Mouse (Mus musculus) embryonic facial prominence, embryonic 15.5 days (tissue): Measurements from ENCODE around the gene Arhgap29. TPM values are rescaled to one million over a fixed set of nuclear protein-coding genes. Genes with fewer than 3 reads are reported as not detected.
A peak's percentile ranks its signal among the peaks of the same experiment; 100 is the strongest.

Experiments used
- ATAC-seq: fragments of 200-750 bp; cut with Nextera tagmentation; 2 replicates; pipeline ENCODE4 v1.8.0; 2017; ENCODE audit warnings: low read depth, moderate TSS enrichment; ENCODE audit not compliant: insufficient number of reproducible peaks, low FRiP score, low TSS enrichment
- H3K27ac ChIP-seq: fragments of 300-500 bp; sonication (generic); replicated peaks from 2 replicates; pipeline ENCODE4 v1.5.1; 2015; ENCODE audit warnings: mild to moderate bottlenecking, inconsistent platforms
- H3K27me3 ChIP-seq: fragments of 300-500 bp; sonication (generic); 2 replicates; pipeline ENCODE4 v1.6.1; 2015; ENCODE audit warnings: inconsistent platforms
- H3K36me3 ChIP-seq: fragments of 300-500 bp; sonication (generic); 2 replicates; pipeline ENCODE4 v1.6.1; 2015; ENCODE audit warnings: mild to moderate bottlenecking, inconsistent platforms
- H3K4me1 ChIP-seq: fragments of 300-500 bp; sonication (generic); 2 replicates; pipeline ENCODE4 v1.6.1; 2015; ENCODE audit warnings: inconsistent platforms
- H3K4me2 ChIP-seq: fragments of 300-500 bp; sonication (generic); replicated peaks from 2 replicates; pipeline ENCODE4 v1.6.1; 2015; ENCODE audit warnings: mild to moderate bottlenecking, inconsistent platforms
- H3K4me3 ChIP-seq: fragments of 300-500 bp; sonication (generic); replicated peaks from 2 replicates; pipeline ENCODE4 v1.5.1; 2015; ENCODE audit warnings: mild to moderate bottlenecking, inconsistent platforms
- H3K9ac ChIP-seq: fragments of 300-500 bp; sonication (generic); 2 replicates; pipeline ENCODE4 v1.6.1; 2015; ENCODE audit warnings: inconsistent platforms
- H3K9me3 ChIP-seq: fragments of 300-500 bp; sonication (generic); replicated peaks from 2 replicates; pipeline ENCODE4 v1.6.1; 2016; ENCODE audit warnings: inconsistent platforms
- WGBS: fragments of 180-500 bp; shearing (Covaris S2); methylation state at CpG from one replicate; pipeline ENCODE4 v1.1.7; 2015; 5-methylcytosine and 5-hydroxymethylcytosine counted together
- polyA plus RNA-seq: library from polyadenylated mRNA; unstranded; fragments of >200 nt; fragmentation: Nextera tagmentation; extraction: Ambion mirVana; gene quantifications from 2 replicates; pipeline ENCODE4 v1.2.1, GENCODE M21; 2015

Arhgap29 gene
- polyA plus RNA-seq, 1 experiment from 2014 or later, result 47.8 TPM

DNA sequence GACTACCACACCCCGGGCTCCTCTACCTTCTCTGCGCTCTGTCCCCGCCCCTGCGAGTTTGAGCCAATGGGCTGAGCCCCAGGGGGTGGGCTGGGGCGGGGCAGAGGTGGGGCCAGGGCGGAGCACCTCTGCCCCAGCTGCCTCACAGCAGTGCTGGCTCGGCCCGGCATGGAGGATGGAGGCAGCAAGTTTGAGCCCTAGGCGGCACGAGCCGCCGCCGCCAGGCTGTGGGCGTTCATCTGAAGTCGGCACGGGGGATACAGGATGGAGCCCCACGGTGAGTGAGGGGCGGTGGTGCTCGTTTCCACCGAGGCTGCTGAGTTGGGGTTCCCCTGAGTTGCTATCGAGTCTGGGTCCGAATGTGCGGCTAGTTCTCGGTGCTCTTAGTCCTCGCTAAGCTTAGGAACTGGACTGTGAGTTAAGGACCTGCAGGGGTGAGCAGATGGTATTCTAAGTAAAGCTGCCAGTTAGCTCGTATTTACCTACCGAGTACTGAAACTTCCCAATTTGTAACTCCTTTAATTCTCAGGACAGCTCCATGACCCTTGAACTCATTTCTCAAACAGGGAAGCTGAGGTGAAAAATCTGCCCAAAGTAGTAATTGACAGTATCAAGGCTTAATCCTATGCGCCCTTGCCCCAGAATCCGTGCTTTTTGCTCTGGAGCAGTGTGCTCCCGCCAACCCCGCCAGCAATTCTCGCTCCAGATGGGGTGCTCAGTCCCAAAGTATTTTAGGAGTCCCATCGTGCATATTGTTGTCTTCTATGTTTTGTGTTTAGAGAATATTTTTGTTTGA lies 15.5 kb downstream of the Arhgap29 start:
- ATAC-seq, result peak; percentile 100
- Histone ChIP-seq H3K4me1 (peaks cover 6% of the 10 kb centered on the region), H3K4me3 (peak overlapping the region; percentile 65), H3K27ac (peak overlapping the region; percentile 48), H3K4me2 (peak overlapping the region; percentile 77), H3K9me3 (no peaks in the 10 kb centered on the region), H3K27me3 (no peaks in the 10 kb centered on the region), H3K36me3 (no peaks in the 10 kb centered on the region), H3K9ac (peak overlapping the region; percentile 44)
- WGBS, result under 1% methylated on average over 33 of the region's 33 CpGs

DNA sequence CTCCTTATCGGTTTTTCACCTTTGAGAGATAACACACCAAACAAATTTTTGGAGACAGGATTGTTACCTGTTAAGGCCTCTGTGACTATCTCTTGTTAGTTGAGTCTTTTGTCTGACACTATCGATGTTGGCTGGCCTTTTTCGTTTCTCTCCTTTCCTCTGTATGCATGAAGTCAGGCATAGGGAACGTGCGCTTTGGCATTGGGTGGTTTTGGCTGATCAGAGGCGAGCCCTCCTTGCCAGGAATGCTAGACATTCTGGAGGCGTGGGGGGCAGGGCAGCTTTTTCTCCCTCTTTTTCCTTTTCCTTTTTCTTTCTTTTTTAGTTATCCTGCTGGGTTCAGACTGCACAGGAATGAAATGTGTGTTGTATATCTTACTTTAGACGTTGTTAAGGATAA lies 16.3 kb downstream of the Arhgap29 start:
- H3K9me3 ChIP-seq, result no peaks in the 10 kb centered on the region
- peak overlapping the region; percentile 77 for H3K4me2 ChIP-seq
- H3K27ac ChIP-seq, result 0 out of 2 replicates have a peak overlapping the region, but pooled peaks have one; percentile 48
- H3K9ac ChIP-seq, result peak overlapping the region; percentile 44
- WGBS, result 5% methylated on average over 8 of the region's 8 CpGs
- H3K4me3 ChIP-seq, result peak overlapping the region; percentile 65
- no peaks in the 10 kb centered on the region for H3K36me3 ChIP-seq
- H3K4me1 ChIP-seq, result peaks cover 7% of the 10 kb centered on the region
- no peaks in the 10 kb centered on the region for H3K27me3 ChIP-seq
- ATAC-seq, result no peak

DNA sequence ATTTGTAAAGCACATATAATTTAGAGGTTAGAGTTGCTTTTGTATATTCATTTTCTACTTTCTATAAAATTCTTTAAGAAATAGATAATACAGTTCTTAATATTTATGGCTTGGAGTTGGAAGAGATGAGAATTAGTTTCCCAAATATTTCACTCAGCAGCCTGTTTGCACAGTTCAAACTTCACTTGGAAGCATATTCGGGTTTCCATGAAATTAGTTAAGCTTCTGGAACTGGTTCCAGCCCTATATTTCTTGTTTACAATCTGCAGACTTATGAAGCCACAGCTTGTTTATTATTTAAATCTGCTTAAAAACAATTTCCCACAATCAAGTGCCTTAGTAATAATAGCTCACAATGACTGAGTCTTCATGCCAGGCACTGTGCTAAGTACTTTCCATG lies 17.1 kb downstream of the Arhgap29 start:
- Histone ChIP-seq H3K9ac (no peak overlapping the region), H3K4me3 (peak overlapping the region; percentile 65), H3K36me3 (no peaks in the 10 kb centered on the region), H3K9me3 (no peaks in the 10 kb centered on the region), H3K4me2 (peak overlapping the region; percentile 77), H3K27me3 (no peaks in the 10 kb centered on the region), H3K27ac (no peak overlapping the region), H3K4me1 (peaks cover 10% of the 10 kb centered on the region)
- 32% methylated on average over 1 of the region's 1 CpGs for WGBS
- no peak for ATAC-seq

DNA sequence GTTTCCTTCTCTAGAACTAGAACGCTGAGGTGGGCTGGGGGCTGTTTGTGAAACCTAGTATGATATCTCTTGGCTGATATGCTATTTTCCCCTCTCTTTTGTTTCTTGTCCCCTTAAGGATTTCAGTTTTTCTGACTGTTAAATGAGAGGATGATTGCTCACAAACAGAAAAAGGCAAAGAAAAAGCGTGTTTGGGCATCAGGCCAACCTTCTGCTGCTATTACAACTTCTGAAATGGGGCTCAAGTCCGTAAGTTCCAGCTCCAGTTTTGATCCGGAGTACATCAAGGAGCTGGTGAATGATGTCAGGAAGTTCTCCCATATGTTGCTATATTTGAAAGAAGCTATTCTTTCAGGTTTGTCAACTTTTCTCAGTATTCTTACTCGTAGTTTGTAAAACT lies 21.4 kb downstream of the Arhgap29 start:
- ATAC-seq, result no peak
- Histone ChIP-seq H3K9me3 (no peaks in the 10 kb centered on the region), H3K27ac (no peak overlapping the region), H3K9ac (no peak overlapping the region), H3K4me1 (peaks cover 4% of the 10 kb centered on the region; the same call in 1 of the 2 replicates), H3K27me3 (no peaks in the 10 kb centered on the region), H3K4me2 (no peak overlapping the region), H3K4me3 (no peak overlapping the region), H3K36me3 (no peaks in the 10 kb centered on the region)
- 41% methylated on average over 5 of the region's 5 CpGs for WGBS

DNA sequence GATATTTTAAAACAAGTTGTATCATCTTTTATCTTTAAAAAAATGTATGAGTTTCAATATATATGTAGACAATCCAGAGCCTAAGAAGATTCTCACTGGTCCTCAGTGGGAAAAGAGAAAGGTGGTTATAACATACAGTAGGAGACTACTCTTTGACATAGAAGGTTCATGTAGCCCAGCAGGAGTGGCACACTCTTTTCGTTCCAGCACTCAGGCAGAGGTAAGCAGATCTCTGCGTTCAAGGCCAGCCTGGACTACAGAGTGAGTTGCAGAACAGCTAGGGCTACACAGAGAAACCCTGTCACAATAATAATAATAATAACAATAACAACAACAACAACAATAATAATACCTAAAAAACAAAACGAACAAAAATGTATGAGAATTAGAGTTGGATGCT lies 23.0 kb downstream of the Arhgap29 start:
- Histone ChIP-seq H3K27ac (no peak overlapping the region), H3K27me3 (no peaks in the 10 kb centered on the region), H3K9me3 (no peaks in the 10 kb centered on the region), H3K36me3 (no peaks in the 10 kb centered on the region), H3K4me1 (peaks cover 4% of the 10 kb centered on the region; the same call in 1 of the 2 replicates), H3K4me2 (no peak overlapping the region), H3K4me3 (no peak overlapping the region), H3K9ac (no peak overlapping the region)
- ATAC-seq, result no peak
- WGBS, result 86% methylated on average over 3 of the region's 3 CpGs

DNA sequence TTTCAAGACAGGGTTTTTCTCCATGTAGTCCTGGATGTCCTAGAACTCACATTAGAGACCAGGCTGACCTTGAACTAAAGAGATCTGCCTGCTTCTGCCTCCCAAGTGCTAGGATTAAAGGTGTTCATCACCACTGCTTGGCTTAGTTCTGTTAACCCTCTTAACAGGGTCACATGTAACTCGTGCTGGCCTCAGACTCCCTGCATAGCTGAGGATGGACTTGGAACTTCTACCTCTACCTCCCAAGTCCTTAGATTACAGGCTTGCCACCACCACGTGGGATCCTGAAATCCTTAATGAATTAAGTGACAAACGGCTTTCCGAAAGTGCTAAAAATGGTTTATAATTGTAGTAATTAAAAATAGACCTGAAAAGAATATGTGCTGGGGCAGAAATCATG lies 29.0 kb downstream of the Arhgap29 start:
- Histone ChIP-seq H3K4me3 (no peak overlapping the region), H3K9ac (no peak overlapping the region), H3K4me1 (no peaks in the 10 kb centered on the region), H3K4me2 (no peak overlapping the region), H3K9me3 (no peaks in the 10 kb centered on the region), H3K27ac (no peak overlapping the region), H3K36me3 (peaks cover 5% of the 10 kb centered on the region; the same call in 1 of the 2 replicates), H3K27me3 (no peaks in the 10 kb centered on the region)
- WGBS, result 89% methylated on average over 4 of the region's 4 CpGs
- no peak for ATAC-seq

DNA sequence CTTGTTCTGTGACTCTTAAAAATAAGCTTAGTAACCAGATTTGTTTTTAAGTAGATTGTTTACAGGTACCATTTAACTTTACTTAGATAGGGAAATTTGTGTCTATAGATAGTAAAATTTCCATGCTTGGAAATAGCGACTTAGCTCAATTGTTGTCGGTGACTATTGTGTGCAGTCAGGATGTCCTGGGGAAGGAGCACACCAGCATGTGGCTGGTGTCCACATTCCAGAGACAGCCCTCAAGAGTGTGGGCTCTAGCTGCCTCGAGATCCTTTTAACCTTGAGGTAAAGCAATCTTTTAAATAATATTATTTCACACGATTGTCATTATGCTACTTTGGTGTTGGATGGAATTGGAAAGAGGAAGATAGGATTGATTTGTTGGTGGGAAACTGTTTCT lies 30.1 kb downstream of the Arhgap29 start:
- 72% methylated on average over 4 of the region's 4 CpGs for WGBS
- Histone ChIP-seq H3K4me1 (no peaks in the 10 kb centered on the region), H3K27ac (no peak overlapping the region), H3K9ac (no peak overlapping the region), H3K36me3 (peaks cover 5% of the 10 kb centered on the region; the same call in 1 of the 2 replicates), H3K4me2 (no peak overlapping the region), H3K9me3 (no peaks in the 10 kb centered on the region), H3K4me3 (no peak overlapping the region), H3K27me3 (no peaks in the 10 kb centered on the region)
- ATAC-seq, result no peak

DNA sequence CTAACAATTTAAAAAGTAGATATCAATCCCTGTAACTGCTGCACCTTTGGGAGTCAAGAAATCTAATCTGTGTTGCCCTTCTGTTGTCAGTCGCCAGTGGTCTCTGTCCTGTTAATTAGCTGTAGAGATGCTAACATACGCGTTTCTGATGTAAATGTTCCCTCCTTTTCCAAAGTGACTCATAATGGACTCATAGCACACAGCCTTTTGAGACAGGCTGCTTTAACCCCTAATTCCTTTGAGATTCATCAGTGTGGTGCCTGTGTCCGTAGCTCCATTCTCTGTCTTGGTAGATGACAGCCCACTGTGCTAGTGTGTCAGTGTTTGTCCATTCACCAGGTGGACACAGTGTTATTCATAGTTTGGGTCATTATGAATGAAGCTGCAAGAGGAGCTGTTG lies 42.8 kb downstream of the Arhgap29 start:
- 82% methylated on average over 4 of the region's 4 CpGs for WGBS

DNA sequence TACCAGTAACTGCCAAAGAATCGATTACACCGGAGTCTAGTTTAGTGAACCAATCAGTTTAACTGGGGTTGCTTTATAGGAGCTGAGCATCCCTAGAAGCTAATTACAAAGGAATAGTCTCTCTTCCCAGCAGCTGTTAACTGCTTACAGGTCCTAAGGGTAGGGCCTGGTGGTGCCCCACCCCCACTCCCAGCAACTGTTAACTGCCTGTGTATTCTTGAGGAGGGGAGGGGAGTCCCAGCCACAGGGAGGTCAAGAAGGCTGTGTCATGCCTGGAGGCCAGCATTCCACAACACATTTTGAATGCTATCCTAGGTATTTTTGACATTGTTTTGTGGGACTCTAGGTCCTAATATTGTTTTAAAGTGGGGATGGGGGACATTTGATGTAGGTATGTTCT lies 47.6 kb downstream of the Arhgap29 start:
- H3K9ac ChIP-seq, result no peak overlapping the region
- WGBS, result 63% methylated on average over 2 of the region's 2 CpGs
- no peaks in the 10 kb centered on the region for H3K9me3 ChIP-seq
- H3K4me1 ChIP-seq, result no peaks in the 10 kb centered on the region; the same call in 1 of the 2 replicates
- ATAC-seq, result no peak
- H3K36me3 ChIP-seq, result peaks cover 22% of the 10 kb centered on the region
- H3K4me3 ChIP-seq, result no peak overlapping the region
- no peaks in the 10 kb centered on the region for H3K27me3 ChIP-seq
- no peak overlapping the region for H3K27ac ChIP-seq
- H3K4me2 ChIP-seq, result no peak overlapping the region

More for the DNA sequence above, 42.8 kb downstream of the Arhgap29 start:
- H3K9ac ChIP-seq, result no peak overlapping the region
- H3K9me3 ChIP-seq, result no peaks in the 10 kb centered on the region
- H3K36me3 ChIP-seq, result peaks cover 38% of the 10 kb centered on the region
- H3K4me1 ChIP-seq, result no peaks in the 10 kb centered on the region; the same call in 1 of the 2 replicates
- no peak for ATAC-seq
- H3K27ac ChIP-seq, result no peak overlapping the region
- H3K4me2 ChIP-seq, result no peak overlapping the region
- no peaks in the 10 kb centered on the region for H3K27me3 ChIP-seq
- H3K4me3 ChIP-seq, result no peak overlapping the region

DNA sequence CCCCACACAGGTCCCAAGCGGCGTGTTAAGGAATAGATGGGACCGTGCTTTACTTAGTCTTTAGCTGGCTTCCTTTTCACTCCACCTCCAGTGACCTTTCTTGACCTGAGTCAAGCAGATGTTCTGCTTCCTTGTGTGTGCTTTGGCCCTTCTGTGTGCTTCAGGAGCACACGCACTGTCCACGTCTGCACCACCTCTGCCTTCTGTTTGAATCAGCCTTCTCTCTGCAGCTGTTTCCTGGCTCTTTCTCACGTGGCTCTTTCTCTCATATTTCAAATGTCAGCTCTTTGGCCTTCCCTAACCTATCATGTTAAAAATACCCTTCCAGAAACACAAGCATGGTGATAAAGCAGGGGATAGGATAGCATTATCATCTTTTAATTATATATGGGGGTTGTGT lies 49.2 kb downstream of the Arhgap29 start:
- no peaks in the 10 kb centered on the region for H3K27me3 ChIP-seq
- no peak for ATAC-seq
- 49% methylated on average over 6 of the region's 6 CpGs for WGBS
- H3K36me3 ChIP-seq, result peaks cover 18% of the 10 kb centered on the region
- no peaks in the 10 kb centered on the region; the same call in 1 of the 2 replicates for H3K4me1 ChIP-seq
- H3K9ac ChIP-seq, result no peak overlapping the region
- no peak overlapping the region for H3K27ac ChIP-seq
- H3K9me3 ChIP-seq, result no peaks in the 10 kb centered on the region
- no peak overlapping the region for H3K4me3 ChIP-seq
- no peak overlapping the region for H3K4me2 ChIP-seq

DNA sequence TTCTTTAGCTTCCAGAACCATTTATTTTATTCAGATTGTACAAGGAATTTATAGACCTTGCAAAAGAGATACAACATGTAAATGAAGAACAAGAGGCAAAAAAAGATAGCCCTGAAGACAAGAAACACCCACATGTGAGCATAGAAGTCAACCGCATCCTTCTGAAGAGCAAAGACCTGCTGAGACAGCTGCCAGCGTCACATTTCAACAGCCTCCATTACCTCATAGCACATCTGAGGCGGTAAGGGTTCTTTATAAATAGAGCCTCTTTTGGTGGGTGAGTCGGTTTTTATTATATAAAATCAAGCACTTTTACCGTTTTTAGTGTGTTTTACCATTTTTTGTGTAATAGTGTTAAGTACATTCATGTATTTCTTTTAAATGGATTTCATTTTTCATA lies 57.5 kb downstream of the Arhgap29 start:
- WGBS, result 83% methylated on average over 5 of the region's 5 CpGs
- H3K36me3 ChIP-seq, result peaks cover 58% of the 10 kb centered on the region
- no peaks in the 10 kb centered on the region for H3K4me1 ChIP-seq

DNA sequence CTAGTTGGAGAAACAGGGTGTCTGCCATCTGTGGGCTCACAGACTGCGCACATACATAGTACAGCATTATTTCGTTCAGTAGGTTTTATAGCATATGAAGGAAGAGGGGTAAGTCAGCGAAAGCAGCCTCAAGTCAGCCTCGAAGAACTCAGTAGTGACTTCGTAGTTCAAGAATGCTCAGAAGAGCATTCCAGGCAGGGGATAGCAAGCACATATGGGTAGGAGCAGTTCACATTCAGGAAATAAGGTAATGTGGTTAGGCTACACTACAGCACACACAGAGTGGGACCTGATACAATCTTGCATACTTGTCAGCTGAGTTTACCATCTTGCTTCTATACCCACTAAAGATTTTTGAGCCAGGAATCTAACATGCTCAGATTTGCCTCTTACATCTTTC lies 58.0 kb downstream of the Arhgap29 start:
- H3K9ac ChIP-seq, result no peak overlapping the region
- ATAC-seq, result no peak
- peaks cover 60% of the 10 kb centered on the region for H3K36me3 ChIP-seq
- no peaks in the 10 kb centered on the region for H3K9me3 ChIP-seq
- no peak overlapping the region for H3K4me3 ChIP-seq
- 80% methylated on average over 5 of the region's 5 CpGs for WGBS
- H3K4me2 ChIP-seq, result no peak overlapping the region
- no peaks in the 10 kb centered on the region for H3K4me1 ChIP-seq
- H3K27me3 ChIP-seq, result no peaks in the 10 kb centered on the region
- no peak overlapping the region for H3K27ac ChIP-seq

More for the DNA sequence above, 57.5 kb downstream of the Arhgap29 start:
- no peak overlapping the region for H3K27ac ChIP-seq
- no peak overlapping the region for H3K9ac ChIP-seq
- no peak for ATAC-seq
- no peaks in the 10 kb centered on the region for H3K9me3 ChIP-seq
- H3K4me3 ChIP-seq, result no peak overlapping the region
- no peaks in the 10 kb centered on the region for H3K27me3 ChIP-seq
- H3K4me2 ChIP-seq, result no peak overlapping the region
